Mouse (Mus musculus): ENCODE results near the gene Btbd9. TPM values are rescaled to one million over a fixed set of nuclear protein-coding genes. Genes with fewer than 3 reads are reported as not detected.

Btbd9 gene
- total and polyA plus RNA-seq, 3 experiments, result 24.7 to 33.8 TPM; not detected in 1

GRCm38 (mm10) chr17:30580781-30581180 is 4.5 kb upstream of the Btbd9 start:
- Histone ChIP-seq H3K36me3 (ENCODE audit: control insufficient read depth in 1 of 2, insufficient read depth in 2 of 2, low read length in 2 of 2) (peaks cover 0 to 5% of the 10 kb centered on the region in 2 experiments; a peak in 1 of 4 replicates), H3K27ac (ENCODE audit: control insufficient read depth, low read depth, low read length) (no peak overlapping the region), H3K27me3 (ENCODE audit: control insufficient read depth in 1 of 2, insufficient read depth in 2 of 2, low read length in 2 of 2) (no peaks in the 10 kb centered on the region), H3K9ac (ENCODE audit: control insufficient read depth, low read depth, low read length, poor library complexity, severe bottlenecking) (no peak overlapping the region), H3K9me3 (replicated peaks; ENCODE audit: insufficient read depth, low read length) (no peaks in the 10 kb centered on the region), H3K4me3 (ENCODE audit: control insufficient read depth in 1 of 2, insufficient read depth in 1 of 2, low read depth in 2 of 2, low read length in 2 of 2) (no peak overlapping the region), H3K79me2 (ENCODE audit: control insufficient read depth, insufficient read depth, low read length, poor library complexity) (peaks cover 9% of the 10 kb centered on the region), H3K4me1 (ENCODE audit: control insufficient read depth in 1 of 2, insufficient read depth in 2 of 2, low read length in 2 of 2) (peaks cover 6% of the 10 kb centered on the region in 2 experiments)
- no peak for DNase-seq (ENCODE audit: low read depth, low spot score)
- TF ChIP-seq CTCF (IDR thresholded peaks at IDR 0.05 in 2 of 3, conservative IDR thresholded peaks at IDR 0.05 in 1 of 3; ENCODE audit: control insufficient read depth in 1 of 3, insufficient read depth in 1 of 3, low read depth in 2 of 3, low read length in 3 of 3, poor library complexity in 1 of 3, severe bottlenecking in 1 of 3) (no peak), BHLHE40 (IDR thresholded peaks at IDR 0.05; ENCODE audit: borderline replicate concordance, low read depth, low read length) (no peak), RCOR1 (IDR thresholded peaks at IDR 0.05; ENCODE audit: low read depth, low read length) (no peak), MYC (IDR thresholded peaks at IDR 0.05; ENCODE audit: low read depth, low read length) (no peak), HCFC1 (IDR thresholded peaks at IDR 0.05; ENCODE audit: low read depth, low read length) (no peak), UBTF (IDR thresholded peaks at IDR 0.05; ENCODE audit: borderline replicate concordance, insufficient read depth, low read depth, low read length) (no peak), CHD2 (IDR thresholded peaks at IDR 0.05; ENCODE audit: low read length) (no peak), USF1 (IDR thresholded peaks at IDR 0.05; ENCODE audit: low read depth, low read length) (no peak), MAFK (IDR thresholded peaks at IDR 0.05; ENCODE audit: borderline replicate concordance, low read depth, low read length) (no peak), GABPA (IDR thresholded peaks at IDR 0.05; ENCODE audit: low read depth, low read length) (no peak), E2F4 (IDR thresholded peaks at IDR 0.05; ENCODE audit: borderline replicate concordance, low read depth, low read length) (no peak), RAD21 (IDR thresholded peaks at IDR 0.05; ENCODE audit: low read depth, low read length) (no peak), ZMIZ1 (IDR thresholded peaks at IDR 0.05; ENCODE audit: low read depth, low read length) (no peak)

GRCm38 (mm10) chr17:30576946-30577345 is 658 bp upstream of the Btbd9 start:
- peak overlapping the region; percentile 79 to 81 for H3K4me3 ChIP-seq (ENCODE audit: control insufficient read depth in 1 of 2, insufficient read depth in 1 of 2, low read depth in 2 of 2, low read length in 2 of 2)
- DNase-seq (ENCODE audit: low read depth, low spot score), result no peak
- peaks cover 6 to 15% of the 10 kb centered on the region in 2 experiments for H3K4me1 ChIP-seq (ENCODE audit: control insufficient read depth in 1 of 2, insufficient read depth in 2 of 2, low read length in 2 of 2)

More at GRCm38 (mm10) chr17:30576946-30577345, 658 bp upstream of the Btbd9 start:
- TF ChIP-seq RCOR1 (IDR thresholded peaks at IDR 0.05; ENCODE audit: low read depth, low read length) (no peak), JUND (IDR thresholded peaks at IDR 0.05; ENCODE audit: low read depth, low read length) (no peak), MAX (IDR thresholded peaks at IDR 0.05; ENCODE audit: low read length) (no peak), NRF1 (IDR thresholded peaks at IDR 0.05; ENCODE audit: insufficient read depth, low read depth, low read length, poor library complexity, severe bottlenecking) (no peak), MAFK (IDR thresholded peaks at IDR 0.05; ENCODE audit: borderline replicate concordance, low read depth, low read length) (no peak), SIN3A (IDR thresholded peaks at IDR 0.05; ENCODE audit: low read length) (no peak)
- Histone ChIP-seq H3K9ac (ENCODE audit: control insufficient read depth, low read depth, low read length, poor library complexity, severe bottlenecking) (peak overlapping the region; percentile 80), H3K36me3 (ENCODE audit: control insufficient read depth in 1 of 2, insufficient read depth in 2 of 2, low read length in 2 of 2) (peaks cover 0 to 17% of the 10 kb centered on the region in 2 experiments; a peak in 2 of 4 replicates), H3K79me2 (ENCODE audit: control insufficient read depth, insufficient read depth, low read length, poor library complexity) (peaks cover 25% of the 10 kb centered on the region), H3K9me3 (replicated peaks; ENCODE audit: insufficient read depth, low read length) (no peaks in the 10 kb centered on the region), H3K27ac (ENCODE audit: control insufficient read depth, low read depth, low read length) (peak overlapping the region; percentile 81), H3K27me3 (ENCODE audit: control insufficient read depth in 1 of 2, insufficient read depth in 2 of 2, low read length in 2 of 2) (no peaks in the 10 kb centered on the region)

Measured in MEL (cell line).